In genomic region chr6:91978371-91979300, GRCm38 (mm10) we compare ENCODE assay signal across 7 mouse cellular contexts. TPM values are rescaled to one million over a fixed set of nuclear protein-coding genes. Genes with fewer than 3 reads are reported as not detected.
DNase-seq lines count a peak whose midpoint lies in the region; ATAC-seq lines count a peak whose summit lies in the region.

Gene Fgd5, plus strand, starts transcription at chr6:91978878.

- H3K4me3 ChIP-seq in intestine, embryonic 14.5 days (ENCODE audit: low read depth, low read length), result peak within 1 kb of the TSS; percentile 46

- peak within 1 kb of the TSS; percentile 31 for H3K9ac ChIP-seq in intestine, embryonic 14.5 days (ENCODE audit: low read length)

- H3K4me1 ChIP-seq in intestine, embryonic 14.5 days (replicated peaks; ENCODE audit: control insufficient read depth, insufficient read depth, low read length), result 0 out of 2 replicates have a peak, but pooled peaks cover 2% of the 10 kb centered on the region

- ATAC-seq in intestine, embryonic 14.5 days (replicated peaks; ENCODE audit: low FRiP score, low TSS enrichment, low read depth), result peak; percentile 63

- no peaks in the 10 kb centered on the region for H3K36me3 ChIP-seq in intestine, embryonic 14.5 days (ENCODE audit: control insufficient read depth, insufficient read depth, low read length)

- 1% methylated on average over 49 of the region's 62 CpGs for WGBS in intestine, embryonic 14.5 days

- H3K9me3 ChIP-seq in intestine, embryonic 14.5 days (ENCODE audit: control insufficient read depth, low read length), result no peaks in the 10 kb centered on the region

- no peak within 1 kb of the TSS for H3K27ac ChIP-seq in intestine, embryonic 14.5 days (ENCODE audit: low read depth)

- H3K4me2 ChIP-seq in intestine, embryonic 14.5 days (ENCODE audit: low read length), result peak within 1 kb of the TSS; percentile 94

- DNase-seq in R1 (ENCODE audit: low read depth, low spot score), result peak; percentile 47
- DNase-seq in adrenal gland, postnatal 14 days, result peak; percentile 58
- peak; percentile 50 for DNase-seq in gastrocnemius, postnatal 25 days
- peak; percentile 67 for DNase-seq in intestine, embryonic 14.5 days (ENCODE audit: low spot score)
- DNase-seq in lung, adult 18-20 months, result peak; percentile 52 to 60
- peak; percentile 3 for DNase-seq in retina, postnatal 7 days (ENCODE audit: low read depth, low spot score)
- no peak for DNase-seq in urinary bladder, postnatal 25 days (ENCODE audit: low spot score)

- peaks cover 40% of the 10 kb centered on the region for H3K27me3 ChIP-seq in intestine, embryonic 14.5 days (replicated peaks; ENCODE audit: control insufficient read depth, insufficient read depth, low read length)

RNA-seq across cellular contexts. Expression of gene Fgd5, which starts in this region (rescaled TPM):
- 21.2 and 24.7 TPM in 2 replicates for total RNA-seq in adrenal gland, postnatal 14 days (2021)
- 10 to 100 TPM in 1 of 2 experiments, 1 to 10 TPM in 1; 9.9 to 10.9 TPM for total RNA-seq in gastrocnemius, postnatal 25 days (2021)
- polyA plus RNA-seq in intestine, embryonic 14.5 days (2014; fragmentation: Nextera tagmentation; extraction: Ambion mirVana), result 5.5 and 6.4 TPM in 2 replicates
